Mouse (Mus musculus) liver (tissue): Measurements from ENCODE around the gene Vmn1r231.
A peak's percentile ranks its signal among the peaks of the same experiment; 100 is the strongest.

Experiments used
- DNase-seq: peaks from one replicate; pipeline ENCODE4 v3.0.0-alpha.2; 2020; ENCODE audit warnings: mixed read lengths

Vmn1r231 gene

DNA sequence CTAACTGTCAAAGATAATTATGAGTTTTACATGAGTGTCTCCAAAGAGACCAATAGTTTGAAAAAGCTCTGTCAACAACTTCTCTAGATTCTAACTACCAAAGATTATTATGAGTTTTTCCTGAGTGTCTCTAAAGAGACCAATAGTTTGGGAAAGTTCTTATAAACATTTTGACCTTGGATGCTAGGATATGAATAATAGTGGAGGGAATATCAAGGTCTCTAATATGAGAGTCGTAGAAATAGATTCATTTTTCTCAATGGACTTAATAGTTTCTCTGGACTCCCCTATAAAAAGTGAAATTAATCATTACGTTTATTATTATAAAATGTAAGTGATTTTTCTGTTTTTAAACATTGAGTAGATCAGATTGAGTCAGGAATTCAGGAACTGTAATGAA, at the start of gene Vmn1r231:
Vmn1r231 (minus strand) TSS at position 101 of the 400 bp plus-strand sequence.
- DNase-seq, result no peak

DNA sequence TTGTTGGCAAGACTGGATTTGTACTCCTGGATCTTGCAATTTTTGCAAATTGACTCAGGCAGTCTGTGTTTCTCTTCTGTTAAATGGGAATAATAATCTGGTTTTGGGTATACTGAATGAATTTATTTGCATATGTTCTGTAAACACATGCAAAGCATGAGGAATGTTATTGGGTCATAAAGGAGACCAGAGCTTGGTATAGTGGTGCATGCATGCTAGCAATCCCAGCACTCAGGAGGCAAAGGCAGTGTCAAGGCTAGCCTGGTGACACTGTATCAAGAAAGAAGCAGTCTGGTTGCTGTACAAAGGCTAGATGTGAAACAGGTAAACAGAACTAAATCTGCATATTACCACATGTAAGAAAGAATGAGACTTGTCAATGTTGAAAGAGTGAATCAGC, 41.7 kb upstream of the Vmn1r231 start:
- no peak for DNase-seq

DNA sequence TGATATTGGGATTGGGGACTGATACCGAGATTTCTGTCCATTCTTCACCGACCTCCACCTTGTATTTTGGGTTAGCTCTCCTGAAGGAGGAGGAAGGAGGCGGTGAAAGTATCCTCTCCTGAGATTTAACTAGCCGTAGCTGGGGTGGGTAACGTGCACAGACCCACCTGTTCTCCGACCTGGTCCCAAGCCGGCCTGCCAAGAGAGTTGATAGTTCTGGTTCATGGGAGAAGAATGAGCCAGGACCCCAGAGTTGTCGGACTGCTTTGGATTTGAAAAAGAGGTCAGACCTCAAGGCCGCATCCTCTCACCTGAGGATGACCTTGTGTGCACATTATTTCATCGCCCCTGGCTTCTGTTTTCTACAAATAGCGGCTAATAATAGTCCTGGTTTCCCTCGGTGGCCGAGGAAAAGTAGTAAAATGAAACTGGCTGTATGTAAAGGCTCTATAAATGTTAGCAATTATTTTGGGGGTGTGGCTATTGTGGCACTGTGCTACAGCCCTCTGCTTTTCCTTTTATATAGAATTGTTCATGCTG, 41.2 kb upstream of the Vmn1r231 start:
- no peak for DNase-seq

GRCm38 (mm10) chr17:20944985-20945891, 40.3 kb upstream of the Vmn1r231 start, which contains the start of gene Ppp2r1a:
Gene Ppp2r1a, plus strand, starts transcription at chr17:20945311.
- peak; percentile 97 for DNase-seq

DNA sequence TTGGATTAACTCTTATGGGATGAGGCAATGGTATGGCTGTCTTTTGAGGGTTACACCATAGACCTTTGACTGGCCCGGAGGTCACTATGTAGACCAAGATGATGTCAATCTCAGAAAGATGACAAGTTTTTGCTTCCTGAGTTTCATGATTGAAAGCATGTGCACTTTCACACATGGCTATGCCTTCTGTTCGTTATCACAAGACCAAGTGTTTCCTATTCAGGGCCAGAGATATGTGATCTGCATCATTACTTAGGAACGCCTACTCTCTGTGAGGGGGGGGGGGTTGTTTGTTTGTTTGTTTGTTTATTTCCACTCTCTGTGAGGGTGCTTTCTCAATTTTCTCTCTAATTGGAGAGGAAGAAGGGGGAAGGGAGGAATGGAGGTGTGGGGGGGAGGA, 39.3 kb upstream of the Vmn1r231 start:
- no peak for DNase-seq

- no peak for DNase-seq
These were observed 14.7 kb upstream of the Vmn1r231 start, which contains the start of gene Vmn1r232 for GRCm38 (mm10) chr17:20919614-20920013. Gene Vmn1r232, minus strand, starts transcription at chr17:20919714.

- DNase-seq, result no peak
These were observed 64.7 kb downstream of the Vmn1r231 start, which contains the start of gene Vmn1r230 for GRCm38 (mm10) chr17:20840144-20840543. Gene Vmn1r230, plus strand, starts transcription at chr17:20840444.
